Mouse (Mus musculus): ENCODE measurements around the gene Neu2.

DNA sequence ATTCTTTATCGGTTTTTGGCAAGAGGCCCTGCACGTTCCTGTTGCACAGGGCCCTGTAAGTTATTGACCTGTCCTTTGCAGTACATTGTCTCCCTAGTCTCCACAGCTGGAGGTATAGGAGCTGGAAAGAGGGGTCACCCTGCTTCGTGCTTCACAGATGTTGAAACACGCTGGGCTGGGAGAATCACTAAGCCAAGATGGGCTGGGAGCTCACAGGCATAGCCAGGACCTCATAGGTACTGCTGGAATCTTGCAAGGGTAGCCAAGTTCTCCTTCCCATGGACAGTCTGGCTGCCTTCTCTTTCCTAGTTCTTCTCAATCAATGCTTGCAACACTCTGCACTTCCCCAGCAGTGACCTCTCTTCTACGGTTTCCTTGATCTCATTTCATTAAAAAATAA is 63.6 kb downstream of the Neu2 start:
- no peak for TF ChIP-seq TAL1 (conservative IDR thresholded peaks at IDR 0.05; ENCODE audit: low read depth, low read length)
- no peak for TF ChIP-seq CTCF (IDR thresholded peaks at IDR 0.05; ENCODE audit: low read depth, low read length)
